Mouse (Mus musculus) neural tube, embryonic 15.5 days (tissue): ENCODE results near the gene Ccdc33. TPM values are rescaled to one million over a fixed set of nuclear protein-coding genes. Genes with fewer than 3 reads are reported as not detected.

ENCODE experiments used
- ATAC-seq: fragments of 200-750 bp; cut with Nextera tagmentation; 2 replicates; pipeline ENCODE4 v1.8.0; 2017; ENCODE audit warnings: mild to moderate bottlenecking, moderate TSS enrichment, moderate library complexity; ENCODE audit not compliant: low FRiP score
- H3K27ac ChIP-seq: fragments of 300-500 bp; sonication (generic); replicated peaks from 2 replicates; pipeline ENCODE4 v1.5.1; 2015; ENCODE audit warnings: mild to moderate bottlenecking, inconsistent platforms
- H3K27me3 ChIP-seq: fragments of 300-500 bp; sonication (generic); replicated peaks from 2 replicates; pipeline ENCODE4 v1.6.1; 2015; ENCODE audit warnings: inconsistent platforms
- H3K36me3 ChIP-seq: fragments of 300-500 bp; sonication (generic); 2 replicates; pipeline ENCODE4 v1.6.1; 2015; ENCODE audit warnings: inconsistent platforms
- H3K4me1 ChIP-seq: fragments of 300-500 bp; sonication (generic); 2 replicates; pipeline ENCODE4 v1.6.1; 2015; ENCODE audit warnings: inconsistent platforms
- H3K4me2 ChIP-seq: fragments of 300-500 bp; sonication (generic); 2 replicates; pipeline ENCODE4 v1.6.1; 2015; ENCODE audit warnings: inconsistent platforms, mild to moderate bottlenecking, moderate library complexity
- H3K4me3 ChIP-seq: fragments of 300-500 bp; sonication (generic); replicated peaks from 2 replicates; pipeline ENCODE4 v1.5.1; 2015; ENCODE audit warnings: mild to moderate bottlenecking, inconsistent platforms
- H3K9ac ChIP-seq: fragments of 300-500 bp; sonication (generic); replicated peaks from 2 replicates; pipeline ENCODE4 v1.6.1; 2015; ENCODE audit warnings: mild to moderate bottlenecking, inconsistent platforms
- H3K9me3 ChIP-seq: fragments of 300-500 bp; sonication (generic); replicated peaks from 2 replicates; pipeline ENCODE4 v1.6.1; 2016; ENCODE audit warnings: inconsistent platforms
- WGBS: fragments of 180-500 bp; shearing (Covaris S2); methylation state at CpG from one replicate; pipeline ENCODE4 v1.1.7; 2015; ENCODE audit warnings: mixed read lengths; 5-methylcytosine and 5-hydroxymethylcytosine counted together
- polyA plus RNA-seq: library from polyadenylated mRNA; unstranded; fragments of >200 nt; fragmentation: Nextera tagmentation; extraction: Ambion mirVana; gene quantifications from 2 replicates; pipeline ENCODE4 v1.2.1, GENCODE M21; 2015

The Ccdc33 gene
- polyA plus RNA-seq, 1 experiment from 2014 or later, result 0.13 TPM

DNA sequence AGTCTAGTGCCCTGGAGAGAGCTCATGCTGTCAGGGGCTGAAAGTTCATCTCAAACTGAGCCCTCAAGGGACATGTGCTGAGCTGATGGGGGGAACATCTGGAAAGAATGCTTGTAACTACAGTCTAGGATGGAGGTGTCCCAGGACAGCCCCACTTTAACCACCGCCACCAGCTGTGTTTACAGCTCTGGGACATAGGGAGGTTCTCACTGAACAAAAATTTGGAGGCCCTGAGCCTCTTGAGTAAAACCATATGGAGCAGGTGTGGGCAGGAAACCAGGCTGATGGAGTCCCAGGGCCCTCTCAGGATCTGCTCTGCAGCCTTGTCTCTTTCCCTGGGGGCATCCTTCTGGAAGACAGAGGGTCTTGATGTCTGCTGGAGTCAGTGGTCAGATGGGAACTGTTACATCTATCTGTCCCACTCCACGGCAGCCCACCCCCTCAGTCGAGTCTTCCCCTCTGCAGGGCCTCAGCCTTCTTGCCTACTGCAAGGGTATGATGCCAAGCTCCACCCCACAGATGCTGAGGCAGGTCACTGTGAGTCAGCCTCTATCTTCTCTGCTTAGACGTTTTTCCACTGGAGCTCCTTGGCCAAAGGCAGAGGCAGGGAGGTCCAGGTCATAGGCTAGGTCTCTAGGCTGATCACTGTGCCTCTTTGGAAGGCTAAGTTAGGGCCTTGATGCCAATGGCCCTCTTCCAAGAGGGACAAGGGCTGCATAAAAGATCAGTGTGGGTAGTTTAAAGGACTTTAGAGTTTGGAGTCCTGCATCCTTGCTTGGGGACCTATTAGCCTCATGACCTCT lies 26.8 kb downstream of the Ccdc33 start:
- WGBS, result 63% methylated on average over 4 of the region's 4 CpGs

DNA sequence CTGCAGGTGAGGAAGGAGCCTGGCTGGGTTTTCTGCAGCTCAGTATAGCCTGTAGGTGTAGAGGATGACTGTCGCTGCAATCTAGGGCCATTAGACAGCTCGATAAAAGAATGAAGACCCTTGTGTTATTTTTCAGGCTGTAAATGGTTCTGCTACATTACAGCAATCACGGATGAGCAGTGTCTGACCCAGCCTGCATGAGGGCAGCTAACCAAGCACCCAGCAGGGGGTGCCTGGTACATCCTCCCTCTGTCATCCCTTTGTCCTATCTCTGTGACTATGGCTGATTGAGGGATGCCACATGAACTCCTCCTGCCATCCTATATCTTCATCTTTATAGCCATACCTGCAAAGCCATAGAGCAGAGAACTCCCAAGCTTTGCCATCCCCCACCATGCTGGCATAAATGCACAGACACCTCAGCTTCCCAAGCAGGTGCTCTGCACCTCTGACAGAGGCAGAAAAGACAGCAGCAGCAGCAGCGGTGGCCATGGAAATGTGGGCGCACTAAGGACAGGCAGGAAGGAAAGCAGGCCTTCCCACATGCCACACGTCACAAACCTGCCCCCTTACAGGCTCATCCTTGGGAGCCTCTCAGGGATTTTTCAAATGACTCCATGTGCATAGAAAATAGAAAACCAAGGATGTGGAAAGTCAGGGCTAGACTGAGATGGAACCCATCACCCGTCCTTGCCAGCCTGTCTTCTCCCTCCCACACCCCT lies 31.2 kb downstream of the Ccdc33 start:
- Histone ChIP-seq H3K4me1 (peaks cover 45% of the 10 kb centered on the region), H3K9ac (no peak overlapping the region), H3K4me3 (no peak overlapping the region), H3K36me3 (no peaks in the 10 kb centered on the region), H3K27ac (peak overlapping the region; percentile 45; the same call in 1 of the 2 replicates), H3K27me3 (no peaks in the 10 kb centered on the region; the same call in 1 of the 2 replicates), H3K4me2 (no peak overlapping the region), H3K9me3 (no peaks in the 10 kb centered on the region)
- 50% methylated on average over 7 of the region's 7 CpGs for WGBS
- no peak for ATAC-seq

More for the DNA sequence above, 26.8 kb downstream of the Ccdc33 start:
- no peak for ATAC-seq
- no peak overlapping the region for H3K4me3 ChIP-seq
- no peak overlapping the region for H3K9ac ChIP-seq
- H3K4me2 ChIP-seq, result no peak overlapping the region
- no peaks in the 10 kb centered on the region for H3K9me3 ChIP-seq
- H3K27me3 ChIP-seq, result no peaks in the 10 kb centered on the region; the same call in 1 of the 2 replicates
- H3K36me3 ChIP-seq, result no peaks in the 10 kb centered on the region
- peaks cover 22% of the 10 kb centered on the region for H3K4me1 ChIP-seq
- H3K27ac ChIP-seq, result no peak overlapping the region

- no peaks in the 10 kb centered on the region; the same call in 1 of the 2 replicates for H3K27me3 ChIP-seq
- H3K9me3 ChIP-seq, result no peaks in the 10 kb centered on the region
- WGBS, result 43% methylated on average over 7 of the region's 7 CpGs
- no peak overlapping the region for H3K9ac ChIP-seq
- no peak overlapping the region for H3K4me2 ChIP-seq
- H3K4me3 ChIP-seq, result no peak overlapping the region
- H3K4me1 ChIP-seq, result peaks cover 45% of the 10 kb centered on the region
- ATAC-seq, result no peak
- H3K36me3 ChIP-seq, result no peaks in the 10 kb centered on the region
- peak overlapping the region; percentile 45; the same call in 1 of the 2 replicates for H3K27ac ChIP-seq
These were observed 31.8 kb downstream of the Ccdc33 start for GRCm38 (mm10) chr9:58086861-58087260.

- H3K27me3 ChIP-seq, result no peaks in the 10 kb centered on the region; the same call in 1 of the 2 replicates
- H3K9me3 ChIP-seq, result no peaks in the 10 kb centered on the region
- peak overlapping the region; percentile 56 for H3K27ac ChIP-seq
- no peak overlapping the region for H3K9ac ChIP-seq
- H3K4me1 ChIP-seq, result peaks cover 46% of the 10 kb centered on the region
- ATAC-seq, result no peak
- no peak overlapping the region for H3K4me3 ChIP-seq
- no peaks in the 10 kb centered on the region for H3K36me3 ChIP-seq
- no peak overlapping the region for H3K4me2 ChIP-seq
- 20% methylated on average over 9 of the region's 9 CpGs for WGBS
These were observed 32.4 kb downstream of the Ccdc33 start for GRCm38 (mm10) chr9:58086203-58086602.

DNA sequence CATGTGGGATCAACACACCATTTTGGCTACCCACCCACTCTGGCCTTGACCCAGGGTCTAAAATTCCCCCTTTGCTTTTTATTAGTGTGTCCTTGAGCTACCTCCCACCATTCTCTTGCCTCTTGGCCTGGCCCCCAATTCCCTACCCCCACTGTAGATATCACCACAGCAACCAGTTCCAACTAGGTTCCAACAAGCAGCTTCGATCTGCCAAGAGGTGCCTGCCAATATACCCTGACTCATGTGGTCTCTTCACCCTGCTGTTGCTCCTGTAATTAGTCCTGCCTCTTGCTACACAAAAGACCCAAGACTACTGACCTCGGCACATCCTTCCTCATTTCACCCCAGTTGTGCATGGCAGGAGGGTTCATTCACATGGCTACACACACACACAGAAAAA lies 33.5 kb downstream of the Ccdc33 start:
- H3K4me1 ChIP-seq, result peaks cover 54% of the 10 kb centered on the region
- peak; percentile 58 for ATAC-seq

GRCm38 (mm10) chr9:58084586-58084985 lies 34.0 kb downstream of the Ccdc33 start:
- H3K4me1 ChIP-seq, result peaks cover 54% of the 10 kb centered on the region
- H3K36me3 ChIP-seq, result no peaks in the 10 kb centered on the region
- no peak overlapping the region for H3K4me2 ChIP-seq
- H3K4me3 ChIP-seq, result no peak overlapping the region
- ATAC-seq, result no peak
- peaks cover 6% of the 10 kb centered on the region; the same call in 1 of the 2 replicates for H3K27me3 ChIP-seq
- WGBS, result 15% methylated on average over 8 of the region's 8 CpGs
- H3K27ac ChIP-seq, result 0 out of 2 replicates have a peak overlapping the region, but pooled peaks have one; percentile 25
- H3K9ac ChIP-seq, result no peak overlapping the region
- H3K9me3 ChIP-seq, result no peaks in the 10 kb centered on the region

More for the DNA sequence above, 33.5 kb downstream of the Ccdc33 start:
- H3K4me3 ChIP-seq, result no peak overlapping the region
- H3K36me3 ChIP-seq, result no peaks in the 10 kb centered on the region
- 0 out of 2 replicates have a peak overlapping the region, but pooled peaks have one; percentile 25 for H3K27ac ChIP-seq
- H3K9me3 ChIP-seq, result no peaks in the 10 kb centered on the region
- no peak overlapping the region for H3K9ac ChIP-seq
- H3K27me3 ChIP-seq, result peaks cover 1% of the 10 kb centered on the region
- 7% methylated on average over 2 of the region's 2 CpGs for WGBS
- no peak overlapping the region for H3K4me2 ChIP-seq

DNA sequence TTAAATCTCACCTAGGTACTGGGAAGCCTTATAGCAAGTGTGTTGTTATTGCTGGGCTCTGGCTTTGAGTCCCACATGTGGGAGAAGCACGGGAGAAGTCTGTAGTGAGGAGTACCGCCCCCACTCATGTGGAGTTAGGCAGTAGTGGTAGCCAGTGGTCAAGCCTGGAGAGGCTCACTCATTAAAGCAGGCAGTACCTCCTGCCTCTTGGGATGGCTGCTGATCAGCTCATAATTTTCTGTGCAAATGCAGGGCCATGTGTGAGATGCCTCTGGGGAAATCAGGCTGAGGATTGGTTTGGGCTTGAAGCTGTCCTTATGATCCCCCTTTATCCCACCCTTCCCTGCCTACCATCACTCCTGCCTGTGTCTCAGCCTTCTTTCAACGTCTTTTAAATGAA lies 44.1 kb downstream of the Ccdc33 start:
- H3K9ac ChIP-seq, result no peak overlapping the region
- H3K27ac ChIP-seq, result no peak overlapping the region
- H3K9me3 ChIP-seq, result no peaks in the 10 kb centered on the region
- H3K27me3 ChIP-seq, result peaks cover 9% of the 10 kb centered on the region
- no peaks in the 10 kb centered on the region for H3K36me3 ChIP-seq
- H3K4me1 ChIP-seq, result peaks cover 4% of the 10 kb centered on the region; the same call in 1 of the 2 replicates
- no peak overlapping the region for H3K4me2 ChIP-seq
- H3K4me3 ChIP-seq, result no peak overlapping the region
- WGBS, result 53% methylated on average over 3 of the region's 3 CpGs
- no peak for ATAC-seq

- 90% methylated on average over 3 of the region's 3 CpGs for WGBS
These were observed 51.1 kb downstream of the Ccdc33 start for GRCm38 (mm10) chr9:58067546-58067945.

GRCm38 (mm10) chr9:58066731-58067095 lies 51.9 kb downstream of the Ccdc33 start:
- H3K36me3 ChIP-seq, result no peaks in the 10 kb centered on the region
- H3K4me2 ChIP-seq, result no peak overlapping the region
- peaks cover 28% of the 10 kb centered on the region for H3K4me1 ChIP-seq
- no peak for ATAC-seq
- no peak overlapping the region for H3K4me3 ChIP-seq
- 79% methylated on average over 6 of the region's 6 CpGs for WGBS
- 0 out of 2 replicates have a peak, but pooled peaks cover 8% of the 10 kb centered on the region for H3K27me3 ChIP-seq
- H3K9ac ChIP-seq, result no peak overlapping the region
- H3K9me3 ChIP-seq, result no peaks in the 10 kb centered on the region
- H3K27ac ChIP-seq, result 0 out of 2 replicates have a peak overlapping the region, but pooled peaks have one; percentile 11

More at GRCm38 (mm10) chr9:58067546-58067945, 51.1 kb downstream of the Ccdc33 start:
- H3K9me3 ChIP-seq, result no peaks in the 10 kb centered on the region
- H3K27ac ChIP-seq, result no peak overlapping the region
- no peaks in the 10 kb centered on the region for H3K36me3 ChIP-seq
- H3K27me3 ChIP-seq, result 0 out of 2 replicates have a peak, but pooled peaks cover 8% of the 10 kb centered on the region
- no peak for ATAC-seq
- H3K4me2 ChIP-seq, result no peak overlapping the region
- H3K4me1 ChIP-seq, result peaks cover 28% of the 10 kb centered on the region
- H3K9ac ChIP-seq, result no peak overlapping the region
- H3K4me3 ChIP-seq, result no peak overlapping the region

GRCm38 (mm10) chr9:58065977-58066730 lies 52.5 kb downstream of the Ccdc33 start:
- Histone ChIP-seq H3K4me2 (no peak overlapping the region), H3K9ac (no peak overlapping the region), H3K36me3 (no peaks in the 10 kb centered on the region), H3K9me3 (no peaks in the 10 kb centered on the region), H3K4me3 (no peak overlapping the region), H3K4me1 (peaks cover 31% of the 10 kb centered on the region), H3K27ac (0 out of 2 replicates have a peak overlapping the region, but pooled peaks have one; percentile 11), H3K27me3 (0 out of 2 replicates have a peak, but pooled peaks cover 8% of the 10 kb centered on the region)
- ATAC-seq, result peak; percentile 51; the same call in 1 of the 2 replicates
- WGBS, result 79% methylated on average over 6 of the region's 6 CpGs

DNA sequence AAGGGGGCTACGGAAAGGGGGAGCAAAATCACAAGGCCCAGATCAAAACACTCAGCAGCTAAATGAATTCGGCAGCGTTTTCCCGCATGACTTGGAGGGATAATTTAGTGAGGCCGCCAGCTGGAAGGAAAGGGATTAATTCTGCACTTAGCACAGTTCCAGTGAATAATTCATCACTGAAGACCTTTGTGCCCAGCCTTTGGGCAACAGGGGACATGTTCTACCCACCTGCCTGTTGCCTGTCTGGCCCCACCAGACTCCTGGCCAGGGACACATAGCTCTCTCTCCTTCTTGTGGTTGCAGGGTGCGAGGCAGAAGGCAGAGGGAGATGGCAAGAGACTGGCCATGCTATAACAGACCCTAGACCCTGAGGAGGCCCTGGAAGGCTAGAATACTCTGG lies 53.1 kb downstream of the Ccdc33 start:
- Histone ChIP-seq H3K4me3 (no peak overlapping the region), H3K27ac (0 out of 2 replicates have a peak overlapping the region, but pooled peaks have one; percentile 11), H3K9ac (no peak overlapping the region), H3K4me1 (peaks cover 37% of the 10 kb centered on the region), H3K27me3 (0 out of 2 replicates have a peak, but pooled peaks cover 7% of the 10 kb centered on the region), H3K4me2 (no peak overlapping the region), H3K9me3 (no peaks in the 10 kb centered on the region), H3K36me3 (no peaks in the 10 kb centered on the region)
- WGBS, result 20% methylated on average over 6 of the region's 6 CpGs
- no peak for ATAC-seq
